Mouse (Mus musculus) R1 (cell line): ENCODE measurements at regions not wholly inside any gene's neighbourhood (a gene's known extent, or its start where the extent isn't known, plus 50 kb on each side); places are given as distances from the start of the nearest gene placed in this dataset.
"Not testable (repeated sequence)": the region's sequence is repeated elsewhere in the genome, so short reads cannot be mapped to it uniquely, and the experiment has no call there.

Source experiments
- DNase-seq: peaks from one replicate; pipeline ENCODE4 v3.0.0-alpha.2; 2018; ENCODE audit warnings: low read depth, low spot score

GRCm38 (mm10) chr7:53136513-53136912, 1121.0 kb upstream of the 1700015G11Rik start:
- DNase-seq: peak; percentile 68

GRCm38 (mm10) chr7:53117666-53118065, 1102.1 kb upstream of the 1700015G11Rik start:
- DNase-seq: peak; percentile 52

DNA sequence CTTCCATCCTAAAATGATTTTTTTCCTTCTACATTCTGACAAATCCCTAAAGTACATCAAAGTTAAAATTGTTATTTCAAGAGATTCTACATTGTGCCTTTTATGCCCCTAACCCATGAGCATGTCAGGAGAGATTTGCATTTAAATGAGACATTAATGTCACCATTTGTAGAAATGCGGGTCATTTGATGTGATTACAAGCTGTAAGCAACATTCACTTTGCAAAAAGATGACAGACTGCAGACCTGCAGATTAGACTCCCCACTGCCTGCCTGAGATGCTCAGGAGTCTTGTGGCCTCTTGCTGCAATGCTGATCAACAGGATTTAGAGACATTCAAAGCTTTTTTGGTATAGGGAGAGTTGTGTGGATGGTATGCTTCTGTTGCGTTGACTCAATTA, 1100.3 kb upstream of the 1700015G11Rik start:
- no peak for DNase-seq

- DNase-seq: no peak
These were observed 1093.8 kb upstream of the 1700015G11Rik start for GRCm38 (mm10) chr7:53109265-53109855.

GRCm38 (mm10) chr7:53107636-53108035, 1092.1 kb upstream of the 1700015G11Rik start:
- DNase-seq: peak; percentile 63

DNA sequence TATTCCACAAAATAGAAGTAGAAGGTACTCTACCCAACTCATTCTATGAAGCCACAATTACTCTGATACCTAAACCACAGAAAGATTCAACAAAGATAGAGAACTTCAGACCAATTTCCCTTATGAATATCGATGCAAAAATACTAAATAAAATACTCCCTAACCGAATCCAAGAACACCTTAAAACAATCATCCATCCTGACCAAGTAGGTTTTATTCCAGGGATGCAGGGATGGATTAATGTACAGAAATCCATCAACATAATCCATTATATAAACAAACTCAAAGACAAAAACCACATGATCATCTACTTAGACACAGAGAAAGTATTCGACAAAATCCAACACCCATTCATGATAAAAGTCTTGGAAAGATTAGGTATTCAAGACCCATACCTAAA, 1070.3 kb upstream of the 1700015G11Rik start:
- not testable (repeated sequence) for DNase-seq

GRCm38 (mm10) chr7:53070621-53071020, 1055.1 kb upstream of the 1700015G11Rik start:
- no peak for DNase-seq
